Mouse (Mus musculus): ENCODE data around the gene Gm815. TPM values are rescaled to one million over a fixed set of nuclear protein-coding genes. Genes with fewer than 3 reads are reported as not detected.

Gm815 gene
- not detected for total RNA-seq (2021)
- polyA plus RNA-seq (2012; rRNA removed) = not detected in 2 replicates
- long read RNA-seq = 0 reads

DNA sequence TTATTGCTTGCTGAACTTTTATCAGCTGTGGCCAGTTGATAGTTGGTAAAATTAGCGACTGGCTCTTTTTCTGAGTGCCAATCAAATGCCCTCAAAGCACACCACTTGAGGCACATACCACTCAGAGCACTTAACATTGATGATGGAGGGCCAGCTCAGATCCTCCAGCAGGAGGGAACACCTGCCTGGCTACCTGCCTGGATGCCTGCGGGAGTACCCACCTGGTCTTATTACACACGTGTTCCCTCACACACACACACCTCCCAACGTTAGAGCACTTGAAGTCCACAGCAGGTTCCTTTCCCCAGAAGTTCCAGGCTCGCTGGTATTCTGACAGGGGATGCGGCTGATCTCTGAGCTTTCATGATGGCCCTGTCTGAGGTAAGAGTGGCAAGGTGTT lies at the start of gene Gm815:
Gene Gm815, plus strand, starts transcription at position 266 of the 400 bp plus-strand sequence.
- no peak for DNase-seq

DNA sequence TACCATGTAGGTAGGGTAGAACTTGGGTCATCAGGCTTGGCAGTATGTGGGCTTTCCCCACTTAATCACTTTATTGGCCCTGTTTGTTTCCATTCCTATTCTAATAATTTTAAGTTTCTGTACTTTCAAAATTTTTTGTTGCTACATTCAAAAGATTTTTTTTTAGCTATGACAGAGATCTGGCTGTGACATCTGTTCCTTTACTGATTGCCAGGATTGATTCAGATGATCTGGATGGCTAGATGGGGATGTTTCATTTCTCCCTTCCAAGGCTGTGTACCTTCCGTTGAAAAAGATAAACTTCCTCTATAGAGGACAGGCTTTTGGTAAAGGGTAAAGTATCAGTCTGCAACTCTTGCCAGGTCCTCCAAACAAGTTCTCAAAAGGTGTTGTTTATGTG lies 48.1 kb upstream of the Gm815 start:
- DNase-seq = no peak

- DNase-seq = no peak
These were observed 41.8 kb upstream of the Gm815 start for GRCm38 (mm10) chr19:26843896-26844295.

- DNase-seq = no peak
These were observed 40.9 kb upstream of the Gm815 start for GRCm38 (mm10) chr19:26844813-26845212.

DNA sequence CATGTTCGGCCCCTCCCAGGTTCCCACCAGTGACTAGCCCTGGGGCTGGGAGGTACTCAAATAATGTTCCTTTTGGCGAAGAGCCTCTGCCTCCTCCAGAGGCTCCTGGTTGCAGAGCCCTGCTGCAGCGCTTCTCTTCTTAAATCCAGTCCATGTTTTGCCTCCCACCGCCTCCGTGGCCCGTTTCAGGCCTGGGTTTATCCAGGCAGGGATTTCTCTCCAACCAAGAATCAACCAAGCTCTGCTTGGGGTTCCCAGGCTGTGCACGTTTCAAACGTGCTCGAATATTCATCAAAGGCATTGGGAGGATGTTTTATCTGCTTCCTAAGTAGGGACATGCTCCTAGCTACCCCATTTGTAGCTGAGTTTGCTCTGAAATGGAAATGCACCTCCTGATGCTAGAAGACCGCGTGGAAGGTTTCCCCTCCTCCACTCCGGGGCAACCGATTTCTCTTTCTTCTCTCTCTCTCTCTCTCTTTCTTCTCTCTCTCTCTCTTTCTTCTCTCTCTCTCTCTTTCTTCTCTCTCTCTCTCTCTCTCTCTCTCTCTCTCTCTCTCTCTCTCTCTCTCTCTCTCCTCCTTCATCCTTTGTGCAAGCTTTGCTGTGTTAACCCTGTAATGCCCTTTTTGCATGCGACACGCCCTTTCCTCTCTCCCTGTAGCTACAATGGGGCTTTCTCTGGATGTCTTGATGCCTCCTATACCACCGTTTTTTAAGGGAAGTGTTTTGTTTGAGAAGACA lies 40.2 kb upstream of the Gm815 start:
- DNase-seq = peak; percentile 85

DNA sequence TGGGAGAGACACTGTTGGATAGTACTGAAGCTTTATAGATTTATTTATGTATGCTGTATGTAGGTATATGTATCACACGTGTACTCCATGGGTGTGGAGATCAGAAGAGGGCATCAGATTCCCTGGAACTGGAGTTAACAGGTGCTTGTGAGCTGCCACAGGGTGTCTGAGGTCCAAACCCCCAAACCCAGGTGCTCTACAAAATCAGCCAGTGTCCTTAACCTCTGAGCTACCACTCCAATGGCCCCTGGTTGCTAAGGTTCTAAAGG lies 39.7 kb upstream of the Gm815 start:
- DNase-seq = no peak

GRCm38 (mm10) chr19:26851017-26851782 lies 34.5 kb upstream of the Gm815 start:
- DNase-seq = no peak

- DNase-seq = no peak
These were observed 33.3 kb upstream of the Gm815 start for GRCm38 (mm10) chr19:26852325-26852900.

DNA sequence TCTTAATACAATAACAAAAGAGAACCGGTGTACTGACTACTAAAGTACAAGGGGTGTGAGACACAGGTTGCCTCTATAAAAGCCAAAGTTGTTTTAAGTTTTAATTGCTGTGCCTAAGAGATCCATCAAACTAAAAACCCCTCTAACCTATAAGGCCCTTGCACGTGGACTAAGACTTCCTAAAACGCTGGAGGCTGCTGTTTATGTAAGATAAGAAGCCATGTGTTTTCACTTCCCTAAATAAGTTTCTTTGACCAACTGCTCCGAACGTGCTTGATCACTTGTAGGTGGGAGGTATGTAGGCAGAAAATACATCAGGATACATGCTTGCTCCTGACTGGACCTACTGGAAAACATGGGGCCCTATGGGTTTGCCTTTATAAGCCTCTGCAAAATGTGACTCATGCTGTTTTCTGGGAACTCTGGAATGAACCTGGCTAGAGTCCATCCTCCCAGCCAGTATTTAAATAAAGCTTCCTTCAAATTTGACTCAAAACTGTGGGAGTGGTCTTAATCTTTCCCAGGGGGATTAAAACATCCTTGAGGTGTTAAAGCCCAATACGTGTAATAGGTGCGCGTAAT lies 31.9 kb upstream of the Gm815 start:
- DNase-seq = peak; percentile 14

DNA sequence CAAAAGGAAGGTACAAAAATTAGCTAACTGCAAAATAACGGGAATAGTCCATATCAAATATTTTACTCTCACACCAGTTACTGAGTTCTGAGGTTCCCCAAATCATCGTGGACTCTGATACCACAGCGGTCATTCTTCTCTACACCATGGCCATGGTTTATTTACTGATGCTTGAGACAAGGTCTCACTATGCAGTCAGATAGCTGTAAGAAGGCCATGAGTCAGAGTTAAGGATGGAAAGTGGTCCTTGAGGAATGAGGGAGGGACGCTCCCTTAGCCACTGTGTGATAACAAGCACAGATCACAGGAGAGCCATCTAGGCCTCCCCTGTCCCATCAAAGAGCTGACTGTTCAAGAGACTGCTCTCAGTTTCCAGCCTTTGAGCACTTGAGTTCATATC lies 31.0 kb upstream of the Gm815 start:
- DNase-seq = peak; percentile 8

DNA sequence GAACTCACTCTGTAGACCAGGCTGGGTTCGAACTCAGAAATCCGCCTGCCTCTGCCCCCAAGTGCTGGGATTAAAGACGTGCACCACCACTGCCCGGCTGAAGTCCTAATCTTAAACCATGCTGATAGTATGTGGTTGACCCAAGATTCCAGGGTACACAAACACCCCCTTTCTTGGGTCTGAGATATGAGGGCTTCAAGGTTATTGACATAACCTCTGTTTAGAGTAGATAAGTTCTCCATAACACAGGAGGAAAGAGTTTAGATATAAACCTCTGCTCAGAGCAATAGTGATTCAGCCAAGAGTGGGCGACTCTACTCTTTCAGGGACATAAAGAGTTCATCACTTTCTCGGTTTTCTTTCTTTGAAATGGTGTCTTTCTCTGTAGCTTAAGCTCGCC lies 30.5 kb upstream of the Gm815 start:
- DNase-seq = no peak

DNA sequence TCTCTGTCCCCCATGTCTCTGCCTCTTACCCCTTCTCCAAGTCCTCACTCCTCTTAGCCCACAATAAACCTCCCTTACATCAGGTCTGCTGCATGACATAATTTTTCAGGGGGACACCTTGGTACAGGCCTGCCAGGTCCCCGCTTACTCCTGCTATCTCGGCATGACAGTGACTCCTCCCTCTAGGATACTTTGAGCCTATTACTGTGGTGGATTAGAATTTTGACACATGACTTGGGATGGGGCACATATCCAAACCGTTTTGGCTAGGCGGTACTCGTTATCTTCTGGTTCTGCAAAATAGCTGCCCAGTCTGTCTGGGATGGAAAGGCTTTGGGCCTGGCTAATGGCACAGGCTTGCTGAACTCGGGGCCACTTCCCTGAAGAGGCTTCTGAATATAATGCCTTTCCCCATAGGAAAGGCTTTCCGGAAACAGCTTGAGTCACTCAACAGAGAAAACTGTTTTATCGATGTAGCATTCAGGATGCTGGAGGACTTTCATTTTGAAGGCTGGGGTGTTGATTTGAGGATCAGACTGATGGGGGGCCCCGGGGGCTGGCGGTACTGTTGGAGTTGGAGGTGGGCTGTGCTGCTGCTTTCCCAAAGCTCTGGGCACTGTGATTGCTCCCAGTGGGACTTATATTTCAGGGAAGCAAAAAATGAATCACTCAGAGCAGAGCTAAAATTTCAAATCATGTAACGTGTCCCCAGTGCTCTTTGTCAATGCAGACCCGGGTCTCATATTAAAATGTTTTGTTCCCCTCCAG lies 27.1 kb upstream of the Gm815 start:
- no peak for DNase-seq

GRCm38 (mm10) chr19:26859195-26859570 lies 26.5 kb upstream of the Gm815 start:
- peak; percentile 10 for DNase-seq

DNA sequence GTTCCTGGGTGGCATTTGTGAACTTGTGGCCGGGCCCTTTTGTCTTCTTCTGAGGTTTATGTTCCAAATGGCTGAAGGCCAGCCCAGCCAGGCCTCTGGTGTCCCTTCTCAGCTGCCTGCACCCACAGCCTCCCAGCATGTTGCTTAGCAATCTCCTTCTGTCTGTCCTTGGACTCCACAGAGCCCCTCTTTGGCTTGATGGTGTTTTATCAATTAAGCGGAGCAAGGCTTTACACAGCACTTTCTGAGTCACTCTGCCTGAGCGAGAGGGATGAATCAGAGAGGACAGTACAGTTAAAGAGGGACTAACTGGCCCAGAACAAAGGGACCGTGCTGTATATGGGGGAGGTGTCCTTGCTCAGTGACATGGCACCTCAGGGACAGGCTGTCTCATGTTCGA lies 22.0 kb upstream of the Gm815 start:
- peak; percentile 83 for DNase-seq

- no peak for DNase-seq
These were observed 20.5 kb upstream of the Gm815 start for GRCm38 (mm10) chr19:26864975-26865690.

DNA sequence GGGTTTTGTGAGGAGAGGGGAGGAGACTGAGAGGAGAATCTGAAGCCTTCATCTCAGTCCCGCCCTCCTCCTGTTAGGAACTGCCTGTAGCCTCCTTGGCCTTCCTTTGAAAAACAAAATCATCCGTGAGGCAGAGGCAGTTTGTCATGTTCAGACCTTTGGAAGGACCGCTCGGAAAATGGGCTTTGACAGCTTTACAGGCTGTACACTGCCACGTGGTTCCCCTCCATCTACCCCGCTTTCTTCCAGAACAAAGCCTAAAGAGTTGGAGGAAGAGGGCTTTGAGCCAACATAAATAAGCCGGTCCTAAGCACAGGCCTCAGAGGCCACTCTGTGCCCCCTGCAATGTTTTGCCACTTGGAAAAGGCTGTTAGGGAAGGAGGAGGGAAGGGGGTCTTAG lies 19.9 kb upstream of the Gm815 start:
- peak; percentile 26 for DNase-seq

DNA sequence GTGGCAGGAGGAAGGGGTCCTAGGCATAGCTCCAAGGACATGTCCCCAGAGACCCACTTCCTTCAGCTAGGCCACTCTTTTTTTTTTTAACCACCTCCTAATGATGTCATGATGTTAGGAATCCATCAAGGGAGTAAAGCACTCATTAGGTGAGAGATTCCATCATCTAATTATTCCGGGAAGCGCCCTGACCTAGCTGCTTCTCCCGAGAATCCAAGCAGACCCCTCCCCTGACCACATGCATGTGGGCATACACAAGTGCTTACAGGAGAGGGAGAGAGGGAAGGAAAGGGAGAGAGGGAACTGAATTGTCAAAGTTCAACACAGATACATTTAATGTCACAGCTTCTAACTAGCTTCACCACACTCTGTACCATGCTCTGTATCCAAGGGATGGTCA lies 16.1 kb upstream of the Gm815 start:
- DNase-seq = no peak

DNA sequence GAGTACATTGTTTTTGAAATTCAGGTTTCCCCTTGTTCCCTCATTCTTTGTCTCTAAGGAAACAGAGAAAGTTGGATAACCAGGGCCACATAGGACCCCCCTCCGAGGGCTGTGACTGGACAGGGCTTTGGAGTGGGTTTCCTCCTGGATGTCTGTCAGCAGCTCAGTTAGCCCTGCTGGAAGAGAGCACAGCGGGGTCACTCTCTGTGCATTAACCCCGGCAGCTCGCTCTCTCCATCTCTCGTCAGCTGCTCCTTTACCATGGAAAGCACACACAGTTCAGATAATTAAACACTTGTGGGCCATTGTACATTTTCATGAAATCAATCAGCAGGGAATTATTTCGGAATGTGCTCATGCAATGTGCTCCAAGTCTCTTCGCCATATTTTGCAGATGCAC lies 15.4 kb upstream of the Gm815 start:
- DNase-seq = no peak

DNA sequence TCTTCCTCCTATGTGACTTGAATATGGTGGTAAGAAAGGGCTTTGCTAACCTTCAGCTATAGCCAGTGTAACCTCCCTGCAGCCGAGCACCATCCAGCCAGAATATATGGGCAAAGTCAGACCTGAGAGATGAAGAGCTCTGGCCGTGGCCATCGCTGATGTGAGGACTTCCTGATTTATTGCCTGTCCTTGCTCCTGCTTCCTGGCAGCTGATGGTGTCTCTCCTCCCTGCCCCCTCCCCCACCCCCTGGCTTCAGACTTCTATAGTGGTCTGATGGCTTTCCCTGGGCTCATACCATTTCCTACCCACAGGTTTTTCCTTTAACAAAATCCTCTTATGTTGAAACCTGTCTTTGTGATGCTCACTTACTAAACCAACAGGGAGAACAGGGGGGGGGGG lies 14.6 kb upstream of the Gm815 start:
- peak; percentile 4 for DNase-seq

DNA sequence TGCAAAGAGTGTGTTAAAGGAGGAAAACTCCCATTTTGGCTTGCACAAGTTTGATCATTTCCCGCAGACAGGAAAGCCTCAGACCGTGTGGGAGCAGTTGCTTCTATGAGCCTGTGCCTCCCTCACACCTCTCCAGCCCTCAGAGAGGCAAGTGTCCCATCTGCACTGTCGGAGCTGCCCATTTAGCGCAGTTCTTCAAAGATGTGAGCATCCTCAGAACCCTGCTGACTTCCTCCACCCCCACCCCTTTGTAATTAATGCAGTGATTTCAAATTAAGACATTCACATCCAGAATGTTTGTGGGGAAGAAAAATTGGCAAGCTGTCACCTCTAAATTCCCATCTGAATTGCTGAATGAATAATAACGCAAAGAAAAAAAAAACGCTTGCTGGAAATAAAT lies 12.8 kb upstream of the Gm815 start:
- DNase-seq = no peak

DNA sequence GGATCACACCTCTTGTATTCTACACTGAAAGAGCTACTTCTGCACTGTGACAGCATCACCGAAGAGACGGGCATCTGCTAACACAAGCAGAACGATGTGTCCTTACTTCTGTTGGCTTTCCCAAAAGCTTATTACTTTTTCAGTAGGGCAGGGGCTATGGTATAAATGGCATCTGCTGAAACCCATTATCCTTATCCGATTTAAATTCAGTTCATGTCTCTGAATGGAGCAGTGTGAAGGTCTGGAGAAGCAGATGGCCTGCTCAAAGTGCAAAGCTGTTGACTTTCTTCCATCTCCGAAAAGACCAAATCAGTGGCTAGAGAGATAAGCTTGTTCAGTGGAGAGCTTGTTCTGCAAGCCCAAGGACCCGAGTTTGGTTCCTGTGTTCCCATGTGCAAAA lies 10.1 kb upstream of the Gm815 start:
- no peak for DNase-seq
